Mouse (Mus musculus): ENCODE data around the gene Nhsl1. TPM values are rescaled to one million over a fixed set of nuclear protein-coding genes. Genes with fewer than 3 reads are reported as not detected.

The Nhsl1 gene
- polyA plus RNA-seq, 1 experiment, result 11.9 TPM

DNA sequence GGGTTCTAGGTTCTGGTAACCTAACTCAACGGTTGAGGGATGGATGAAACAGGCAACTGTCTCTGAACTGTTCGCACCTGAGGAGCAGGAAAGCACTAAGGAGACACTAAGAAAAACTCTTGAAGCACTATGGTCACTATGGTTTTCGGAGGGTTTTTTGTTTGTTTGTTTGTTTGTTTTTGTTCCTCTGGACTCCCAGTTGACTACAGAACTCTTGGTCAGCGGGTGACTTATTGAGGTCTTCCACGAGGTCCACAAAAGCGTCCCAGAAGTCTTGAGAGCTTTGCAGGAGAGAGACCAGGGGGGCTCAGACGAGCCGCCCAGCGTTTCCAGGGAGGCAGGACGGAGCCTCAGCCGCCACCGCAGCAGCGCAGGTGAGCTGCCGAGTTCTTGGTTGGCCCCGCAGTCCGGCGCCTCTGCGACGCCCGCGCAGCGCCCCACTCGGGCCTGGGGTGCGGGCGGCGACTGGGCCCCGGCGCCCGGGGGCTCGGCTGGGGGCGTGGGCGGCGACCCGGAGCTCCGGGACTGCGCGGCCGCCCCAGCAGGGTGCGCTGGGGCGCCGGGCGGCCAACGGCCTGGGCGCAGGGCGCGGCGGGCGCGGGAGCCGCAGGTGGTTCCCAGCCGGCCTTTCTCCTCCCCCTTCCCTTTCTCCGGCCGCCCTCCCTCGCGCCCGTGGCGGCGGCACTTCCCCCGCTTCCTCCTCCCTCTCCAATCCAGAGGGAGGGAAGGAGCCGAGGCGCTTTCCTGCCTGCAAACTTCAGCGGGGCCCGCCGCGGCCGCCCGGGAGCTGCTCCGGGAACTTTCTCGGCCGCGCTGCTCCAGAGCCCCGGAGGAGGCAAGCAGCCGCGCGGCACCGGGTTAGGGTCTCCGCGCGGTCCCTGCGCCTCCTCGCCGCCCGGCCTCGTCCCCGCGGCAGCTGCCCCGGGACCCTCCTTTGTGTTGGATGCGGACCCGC, 547 bp upstream of the Nhsl1 start:
- Histone ChIP-seq H3K36me3 (ENCODE audit: control insufficient read depth, insufficient read depth, low read length) (no peaks in the 10 kb centered on the region), H3K4me3 (ENCODE audit: control insufficient read depth, low read depth, low read length) (peak overlapping the region; percentile 76), H3K27me3 (ENCODE audit: control insufficient read depth, insufficient read depth, low read length) (no peaks in the 10 kb centered on the region), H3K4me1 (ENCODE audit: control insufficient read depth, insufficient read depth, low read length) (peaks cover 6% of the 10 kb centered on the region), H3K27ac (ENCODE audit: control insufficient read depth, insufficient read depth, low read depth, low read length) (no peak overlapping the region)
- no peak for TF ChIP-seq CTCF (IDR thresholded peaks at IDR 0.05; ENCODE audit: control insufficient read depth, insufficient read depth, insufficient replicate concordance, low read depth, low read length)
- peak; percentile 29; the same call in 1 of the 2 replicates for TF ChIP-seq POLR2A (IDR thresholded peaks at IDR 0.05; ENCODE audit: control insufficient read depth, low read depth, low read length)

- no peaks in the 10 kb centered on the region for H3K36me3 ChIP-seq (ENCODE audit: control insufficient read depth, insufficient read depth, low read length)
- H3K4me3 ChIP-seq (ENCODE audit: control insufficient read depth, low read depth, low read length), result no peak overlapping the region
- no peak overlapping the region for H3K27ac ChIP-seq (ENCODE audit: control insufficient read depth, insufficient read depth, low read depth, low read length)
- TF ChIP-seq POLR2A (IDR thresholded peaks at IDR 0.05; ENCODE audit: control insufficient read depth, low read depth, low read length), result no peak
- no peak for TF ChIP-seq CTCF (IDR thresholded peaks at IDR 0.05; ENCODE audit: control insufficient read depth, insufficient read depth, insufficient replicate concordance, low read depth, low read length)
- no peaks in the 10 kb centered on the region for H3K27me3 ChIP-seq (ENCODE audit: control insufficient read depth, insufficient read depth, low read length)
- H3K4me1 ChIP-seq (ENCODE audit: control insufficient read depth, insufficient read depth, low read length), result peaks cover 6% of the 10 kb centered on the region
Measured at GRCm38 (mm10) chr10:18319691-18320090, 906 bp downstream of the Nhsl1 start.

GRCm38 (mm10) chr10:18321861-18322260, 3.1 kb downstream of the Nhsl1 start:
- H3K27me3 ChIP-seq (ENCODE audit: control insufficient read depth, insufficient read depth, low read length), result no peaks in the 10 kb centered on the region
- no peaks in the 10 kb centered on the region for H3K36me3 ChIP-seq (ENCODE audit: control insufficient read depth, insufficient read depth, low read length)
- H3K4me3 ChIP-seq (ENCODE audit: control insufficient read depth, low read depth, low read length), result no peak overlapping the region
- H3K4me1 ChIP-seq (ENCODE audit: control insufficient read depth, insufficient read depth, low read length), result peaks cover 6% of the 10 kb centered on the region
- no peak overlapping the region for H3K27ac ChIP-seq (ENCODE audit: control insufficient read depth, insufficient read depth, low read depth, low read length)
- no peak for TF ChIP-seq CTCF (IDR thresholded peaks at IDR 0.05; ENCODE audit: control insufficient read depth, insufficient read depth, insufficient replicate concordance, low read depth, low read length)
- TF ChIP-seq POLR2A (IDR thresholded peaks at IDR 0.05; ENCODE audit: control insufficient read depth, low read depth, low read length), result no peak

DNA sequence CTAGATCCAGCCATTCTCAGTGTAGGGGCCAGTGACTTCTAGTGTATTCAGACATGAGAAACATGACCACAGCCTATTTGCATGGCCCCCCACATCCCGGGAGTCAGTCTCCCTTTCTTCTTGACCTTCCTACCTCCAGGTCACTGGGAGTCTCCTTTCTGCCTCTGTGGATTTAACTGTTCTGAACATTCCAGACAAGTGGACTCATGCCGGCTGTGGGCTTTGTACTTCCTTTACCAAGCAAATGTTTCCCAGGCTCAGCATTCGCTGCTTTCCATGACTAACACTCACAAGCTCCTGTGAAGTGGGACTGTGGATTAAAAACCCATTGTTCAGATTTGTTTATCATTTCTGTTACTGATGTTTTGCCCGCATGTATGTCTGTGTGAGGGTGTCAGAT, 4.9 kb downstream of the Nhsl1 start:
- H3K27me3 ChIP-seq (ENCODE audit: control insufficient read depth, insufficient read depth, low read length), result no peaks in the 10 kb centered on the region
- H3K27ac ChIP-seq (ENCODE audit: control insufficient read depth, insufficient read depth, low read depth, low read length), result no peak overlapping the region
- TF ChIP-seq POLR2A (IDR thresholded peaks at IDR 0.05; ENCODE audit: control insufficient read depth, low read depth, low read length), result no peak
- peaks cover 8% of the 10 kb centered on the region for H3K4me1 ChIP-seq (ENCODE audit: control insufficient read depth, insufficient read depth, low read length)
- no peaks in the 10 kb centered on the region for H3K36me3 ChIP-seq (ENCODE audit: control insufficient read depth, insufficient read depth, low read length)
- no peak overlapping the region for H3K4me3 ChIP-seq (ENCODE audit: control insufficient read depth, low read depth, low read length)

DNA sequence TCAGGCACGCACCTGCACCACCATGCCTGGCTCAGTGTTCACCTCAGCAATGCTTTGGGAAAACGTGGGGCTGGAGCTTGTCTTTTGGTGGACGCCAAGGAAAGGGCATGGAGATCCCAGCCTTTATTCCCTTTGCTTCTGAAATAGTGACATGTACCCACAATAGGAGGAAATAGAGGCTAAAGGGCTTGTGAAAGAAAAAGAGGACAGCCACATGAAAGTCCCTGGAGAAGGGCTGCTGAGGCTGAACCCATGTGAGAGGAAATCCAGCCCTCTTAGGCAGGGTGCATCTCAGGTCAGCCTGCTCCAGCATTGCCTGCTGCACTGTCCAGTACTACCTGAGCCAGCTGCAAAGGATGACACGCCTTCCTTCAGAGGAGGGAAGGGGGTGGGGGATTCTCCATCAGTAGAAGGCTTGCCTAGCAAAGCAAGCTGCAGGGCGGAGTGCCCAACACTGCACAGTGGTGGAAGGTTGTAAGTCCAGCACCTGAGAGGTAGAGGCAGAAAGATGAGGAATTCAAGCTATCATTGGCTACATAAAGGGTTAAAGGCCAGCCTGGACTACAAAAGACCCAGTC, 9.6 kb downstream of the Nhsl1 start:
- TF ChIP-seq POLR2A (IDR thresholded peaks at IDR 0.05; ENCODE audit: control insufficient read depth, low read depth, low read length), result no peak
- TF ChIP-seq CTCF (IDR thresholded peaks at IDR 0.05; ENCODE audit: control insufficient read depth, insufficient read depth, insufficient replicate concordance, low read depth, low read length), result no peak
- Histone ChIP-seq H3K4me1 (ENCODE audit: control insufficient read depth, insufficient read depth, low read length) (peaks cover 10% of the 10 kb centered on the region), H3K36me3 (ENCODE audit: control insufficient read depth, insufficient read depth, low read length) (no peaks in the 10 kb centered on the region), H3K27ac (ENCODE audit: control insufficient read depth, insufficient read depth, low read depth, low read length) (no peak overlapping the region), H3K27me3 (ENCODE audit: control insufficient read depth, insufficient read depth, low read length) (no peaks in the 10 kb centered on the region), H3K4me3 (ENCODE audit: control insufficient read depth, low read depth, low read length) (no peak overlapping the region)

GRCm38 (mm10) chr10:18329096-18330038, 10.6 kb downstream of the Nhsl1 start:
- Histone ChIP-seq H3K4me1 (ENCODE audit: control insufficient read depth, insufficient read depth, low read length) (peaks cover 10% of the 10 kb centered on the region), H3K36me3 (ENCODE audit: control insufficient read depth, insufficient read depth, low read length) (no peaks in the 10 kb centered on the region), H3K27ac (ENCODE audit: control insufficient read depth, insufficient read depth, low read depth, low read length) (no peak overlapping the region), H3K27me3 (ENCODE audit: control insufficient read depth, insufficient read depth, low read length) (no peaks in the 10 kb centered on the region), H3K4me3 (ENCODE audit: control insufficient read depth, low read depth, low read length) (peak overlapping the region; percentile 11; the same call in 1 of the 2 replicates)
- TF ChIP-seq CTCF (IDR thresholded peaks at IDR 0.05; ENCODE audit: control insufficient read depth, insufficient read depth, insufficient replicate concordance, low read depth, low read length) (no peak), POLR2A (IDR thresholded peaks at IDR 0.05; ENCODE audit: control insufficient read depth, low read depth, low read length) (no peak)

Measured in testis, adult 2 months (tissue).